Mouse (Mus musculus) stomach, embryonic 14.5 days (tissue): ENCODE results near the gene Dctd. TPM values are rescaled to one million over a fixed set of nuclear protein-coding genes. Genes with fewer than 3 reads are reported as not detected.
A peak's percentile ranks its signal among the peaks of the same experiment; 100 is the strongest.

Experiments used
- ATAC-seq: fragments of 200-750 bp; cut with Nextera tagmentation; 2 replicates; pipeline ENCODE4 v1.8.0; 2017; ENCODE audit warnings: low read depth, moderate TSS enrichment; ENCODE audit not compliant: insufficient number of reproducible peaks, insufficient read depth, low FRiP score
- H3K27ac ChIP-seq: fragments of 300-500 bp; sonication (generic); 2 replicates; pipeline ENCODE4 v1.5.1; 2014; ENCODE audit warnings: mild to moderate bottlenecking, low read length, moderate library complexity, mixed read lengths
- H3K27me3 ChIP-seq: fragments of 300-500 bp; sonication (generic); 2 replicates; pipeline ENCODE4 v1.6.1; 2014; ENCODE audit warnings: low read length, control low read depth, mixed read lengths; ENCODE audit not compliant: control insufficient read depth, insufficient read depth
- H3K36me3 ChIP-seq: fragments of 300-500 bp; sonication (generic); 2 replicates; pipeline ENCODE4 v1.6.1; 2014; ENCODE audit warnings: mild to moderate bottlenecking, control low read depth, low read length, moderate library complexity, mixed read lengths; ENCODE audit not compliant: control insufficient read depth, insufficient read depth
- H3K4me1 ChIP-seq: fragments of 300-500 bp; sonication (generic); 2 replicates; pipeline ENCODE4 v1.6.1; 2014; ENCODE audit warnings: low read length, control low read depth, mixed read lengths; ENCODE audit not compliant: control insufficient read depth, insufficient read depth
- H3K4me2 ChIP-seq: fragments of 300-500 bp; sonication (generic); replicated peaks from 2 replicates; pipeline ENCODE4 v1.6.1; 2014; ENCODE audit warnings: low read depth, low read length, control low read depth
- H3K4me3 ChIP-seq: fragments of 300-500 bp; sonication (generic); 2 replicates; pipeline ENCODE4 v1.5.1; 2014; ENCODE audit warnings: low read depth, low read length, control low read depth
- H3K9ac ChIP-seq: fragments of 300-500 bp; sonication (generic); replicated peaks from 2 replicates; pipeline ENCODE4 v1.6.1; 2014; ENCODE audit warnings: low read depth, mild to moderate bottlenecking, control low read depth, low read length, moderate library complexity, mixed read lengths
- H3K9me3 ChIP-seq: fragments of 300-500 bp; sonication (generic); 2 replicates; pipeline ENCODE4 v1.6.1; 2016; ENCODE audit warnings: low read depth, low read length, control low read depth; ENCODE audit not compliant: control insufficient read depth
- WGBS: fragments of 180-500 bp; shearing (Covaris S2); extraction: QIAGEN DNeasy Blood & Tissue Kit; methylation state at CpG from one replicate; pipeline ENCODE4 v1.1.7; 2014; 5-methylcytosine and 5-hydroxymethylcytosine counted together
- polyA plus RNA-seq: library from polyadenylated mRNA; unstranded; fragments of >200 nt; fragmentation: Nextera tagmentation; extraction: Ambion mirVana; gene quantifications from 2 replicates; pipeline ENCODE4 v1.2.1, GENCODE M21; 2014

Dctd gene
- 38.5 and 39.2 TPM in 2 replicates for polyA plus RNA-seq

DNA sequence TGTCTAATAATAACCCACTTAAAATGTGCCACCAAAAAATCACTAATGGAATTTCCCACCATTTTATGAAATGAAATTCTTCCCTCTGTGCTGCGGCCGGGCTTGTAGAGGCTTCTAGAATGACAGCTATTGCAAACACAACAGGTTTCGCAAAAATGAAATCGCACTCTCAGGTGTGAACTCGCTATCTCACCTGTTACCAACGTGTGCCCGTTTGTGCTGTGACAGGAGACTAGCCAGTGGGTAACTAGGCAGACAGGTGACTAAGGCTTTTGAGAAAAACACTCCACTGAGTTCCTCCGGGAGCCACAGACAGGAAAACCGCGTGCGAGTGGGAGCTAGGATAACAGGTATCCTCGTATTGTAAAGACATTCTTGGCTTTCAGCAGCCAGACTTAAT lies at the start of gene Dctd:
Gene Dctd (plus strand): TSS at position 301 of the 400 bp plus-strand sequence.
- Histone ChIP-seq H3K4me2 (peak within 1 kb of the TSS; percentile 31; the same call in 1 of the 2 replicates), H3K4me3 (no peak within 1 kb of the TSS), H3K9ac (no peak within 1 kb of the TSS), H3K27me3 (no peaks in the 10 kb centered on the region), H3K9me3 (no peaks in the 10 kb centered on the region), H3K4me1 (0 out of 2 replicates have a peak, but pooled peaks cover 2% of the 10 kb centered on the region), H3K36me3 (no peaks in the 10 kb centered on the region), H3K27ac (no peak within 1 kb of the TSS)
- WGBS = 87% methylated on average over 12 of the region's 12 CpGs
- no peak for ATAC-seq

DNA sequence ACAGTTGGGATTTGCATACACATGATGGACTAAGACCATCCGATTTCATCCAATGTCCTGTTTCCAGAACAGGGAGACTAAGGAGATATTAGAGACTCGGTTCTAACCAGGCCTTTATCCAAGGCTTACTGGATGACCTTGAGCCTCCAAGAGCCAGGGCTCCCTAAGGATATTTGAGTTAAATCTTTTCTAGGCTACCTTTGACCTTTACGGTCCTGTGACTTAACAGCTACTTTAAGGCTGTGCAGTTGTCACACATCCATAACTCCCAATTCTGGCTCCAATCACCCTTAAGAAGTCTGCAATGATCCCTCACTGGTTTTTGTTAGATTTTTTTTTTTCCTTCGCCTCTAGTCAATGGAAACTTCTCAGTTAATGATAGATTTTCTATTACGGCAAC lies 45.3 kb upstream of the Dctd start:
- no peak overlapping the region for H3K27ac ChIP-seq
- no peak for ATAC-seq
- H3K27me3 ChIP-seq = no peaks in the 10 kb centered on the region
- H3K9me3 ChIP-seq = no peaks in the 10 kb centered on the region
- H3K4me1 ChIP-seq = no peaks in the 10 kb centered on the region
- no peak overlapping the region for H3K4me3 ChIP-seq
- no peak overlapping the region for H3K9ac ChIP-seq
- WGBS = 91% methylated on average over 5 of the region's 5 CpGs
- H3K36me3 ChIP-seq = no peaks in the 10 kb centered on the region
- H3K4me2 ChIP-seq = no peak overlapping the region

DNA sequence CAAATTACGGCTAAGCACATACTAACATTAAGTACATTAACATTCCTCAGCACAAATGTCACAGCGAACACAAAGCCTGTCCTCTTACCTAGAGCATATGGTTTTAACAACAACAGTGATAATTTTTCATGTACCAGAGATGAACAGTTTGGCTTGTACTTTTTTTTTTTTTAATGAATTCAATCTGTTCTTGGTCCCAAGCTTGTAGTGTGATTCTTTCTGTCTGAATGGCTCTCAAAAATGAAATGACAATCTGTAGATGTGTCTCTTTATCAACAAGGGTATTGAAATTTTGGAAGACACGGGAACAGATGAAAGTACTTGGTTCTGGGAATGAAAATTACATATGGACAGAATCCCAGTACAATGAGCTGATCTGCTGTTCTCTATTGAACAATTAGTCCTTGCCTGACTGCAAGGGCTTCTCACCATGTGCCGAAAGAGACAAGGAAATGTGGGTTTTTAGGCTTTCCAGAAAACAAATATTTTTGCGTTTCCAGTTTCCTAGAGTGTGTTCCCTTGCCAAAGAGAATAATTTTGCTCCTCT lies 35.3 kb upstream of the Dctd start:
- WGBS = 83% methylated on average over 5 of the region's 5 CpGs
- no peaks in the 10 kb centered on the region for H3K4me1 ChIP-seq

DNA sequence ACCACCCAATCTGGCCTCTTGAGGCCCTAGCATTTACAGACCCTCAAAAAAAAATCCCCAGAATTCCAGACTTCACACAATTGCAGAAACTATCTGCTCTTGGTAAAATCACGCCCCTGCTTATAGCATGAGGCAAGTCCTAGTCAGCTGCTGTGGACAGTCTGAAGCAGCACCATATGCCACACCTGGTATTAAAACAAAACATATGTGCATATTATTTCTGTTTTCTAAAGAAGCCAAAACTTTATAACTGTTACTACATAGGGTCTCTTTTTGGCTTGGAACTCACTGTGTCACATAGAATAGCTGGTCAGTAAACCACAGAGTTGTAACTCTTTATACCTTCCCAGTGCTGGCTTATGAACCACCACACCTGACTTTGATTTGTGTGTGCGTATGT lies 24.7 kb upstream of the Dctd start:
- WGBS = 88% methylated on average over 2 of the region's 2 CpGs
- Histone ChIP-seq H3K4me2 (no peak overlapping the region), H3K4me1 (no peaks in the 10 kb centered on the region), H3K27ac (no peak overlapping the region), H3K9ac (no peak overlapping the region), H3K9me3 (no peaks in the 10 kb centered on the region), H3K27me3 (no peaks in the 10 kb centered on the region), H3K36me3 (no peaks in the 10 kb centered on the region), H3K4me3 (no peak overlapping the region)
- ATAC-seq = no peak

More for the DNA sequence above, 35.3 kb upstream of the Dctd start:
- Histone ChIP-seq H3K4me3 (no peak overlapping the region), H3K9me3 (no peaks in the 10 kb centered on the region), H3K4me2 (no peak overlapping the region), H3K27me3 (no peaks in the 10 kb centered on the region), H3K36me3 (no peaks in the 10 kb centered on the region), H3K27ac (no peak overlapping the region), H3K9ac (no peak overlapping the region)
- no peak for ATAC-seq

DNA sequence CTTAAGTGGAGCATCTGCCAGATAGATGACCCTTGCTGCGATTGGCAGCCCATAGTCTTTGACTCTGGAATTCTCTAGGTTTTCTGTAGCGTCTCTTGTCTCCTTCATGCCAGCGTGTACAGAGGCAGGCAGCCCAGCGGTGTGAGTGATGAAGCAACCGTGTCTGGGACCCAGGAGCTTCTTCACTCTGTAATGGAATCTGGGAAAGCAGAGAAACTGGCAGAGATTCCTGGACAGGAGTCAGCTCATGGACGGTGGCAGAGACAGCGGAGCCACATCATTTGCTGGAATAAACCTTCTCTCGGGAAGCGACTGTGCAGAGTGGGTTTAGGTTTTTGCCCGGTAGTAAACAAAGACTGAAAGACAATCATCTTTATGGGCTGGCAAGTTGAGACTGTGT lies 16.5 kb upstream of the Dctd start:
- no peak overlapping the region for H3K9ac ChIP-seq
- H3K4me2 ChIP-seq = no peak overlapping the region
- no peak for ATAC-seq
- 63% methylated on average over 10 of the region's 10 CpGs for WGBS
- no peak overlapping the region for H3K27ac ChIP-seq
- no peaks in the 10 kb centered on the region for H3K27me3 ChIP-seq
- H3K4me3 ChIP-seq = no peak overlapping the region
- H3K36me3 ChIP-seq = no peaks in the 10 kb centered on the region
- H3K9me3 ChIP-seq = no peaks in the 10 kb centered on the region
- no peaks in the 10 kb centered on the region for H3K4me1 ChIP-seq

GRCm38 (mm10) chr8:48090661-48091060 lies 8.2 kb upstream of the Dctd start:
- Histone ChIP-seq H3K9me3 (no peaks in the 10 kb centered on the region), H3K27ac (no peak overlapping the region), H3K9ac (no peak overlapping the region), H3K4me2 (no peak overlapping the region), H3K36me3 (no peaks in the 10 kb centered on the region), H3K4me3 (no peak overlapping the region), H3K4me1 (no peaks in the 10 kb centered on the region), H3K27me3 (no peaks in the 10 kb centered on the region)
- WGBS = 86% methylated on average over 8 of the region's 8 CpGs
- ATAC-seq = no peak

GRCm38 (mm10) chr8:48095378-48095777 lies 3.5 kb upstream of the Dctd start:
- no peak for ATAC-seq
- no peaks in the 10 kb centered on the region for H3K9me3 ChIP-seq
- H3K4me1 ChIP-seq = 0 out of 2 replicates have a peak, but pooled peaks cover 2% of the 10 kb centered on the region
- no peak overlapping the region for H3K4me3 ChIP-seq
- no peak overlapping the region for H3K27ac ChIP-seq
- H3K9ac ChIP-seq = no peak overlapping the region
- 90% methylated on average over 5 of the region's 5 CpGs for WGBS
- no peaks in the 10 kb centered on the region for H3K27me3 ChIP-seq
- H3K36me3 ChIP-seq = no peaks in the 10 kb centered on the region
- no peak overlapping the region for H3K4me2 ChIP-seq

DNA sequence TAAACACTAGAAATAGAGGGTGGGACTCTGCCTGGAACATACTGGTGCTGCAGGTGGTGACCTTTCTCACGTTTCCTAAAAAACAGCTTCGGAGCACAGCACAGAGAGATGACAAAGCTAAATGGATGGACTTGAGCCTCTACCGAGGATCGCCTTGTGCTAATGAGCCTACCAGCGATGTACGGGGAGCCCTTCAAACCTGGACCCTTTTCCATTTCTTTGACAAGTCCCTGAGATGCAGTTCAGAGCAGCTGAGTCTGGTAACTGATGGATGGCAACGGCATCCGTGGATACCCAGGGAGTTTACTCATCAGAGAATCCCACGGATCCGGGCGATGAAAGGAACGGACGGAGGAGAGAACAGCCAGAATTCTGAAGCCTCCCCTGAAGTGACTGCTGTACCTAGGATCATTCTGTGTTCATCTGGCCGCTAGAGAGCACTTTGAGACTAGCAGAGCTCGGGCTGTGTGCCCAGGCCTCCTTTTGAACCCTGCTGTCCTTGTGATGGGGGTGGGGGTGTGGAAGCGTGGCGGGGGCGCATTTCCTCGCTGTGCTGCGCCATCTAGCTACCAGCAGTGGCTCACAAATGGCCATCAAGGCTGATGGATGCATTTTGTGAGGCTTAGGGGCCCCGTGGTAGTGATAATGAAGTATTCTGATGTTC lies 1.6 kb upstream of the Dctd start:
- Histone ChIP-seq H3K9me3 (no peaks in the 10 kb centered on the region), H3K36me3 (no peaks in the 10 kb centered on the region), H3K4me1 (0 out of 2 replicates have a peak, but pooled peaks cover 2% of the 10 kb centered on the region), H3K4me3 (peak overlapping the region; percentile 12), H3K4me2 (peak overlapping the region; percentile 31), H3K27ac (no peak overlapping the region), H3K9ac (no peak overlapping the region), H3K27me3 (no peaks in the 10 kb centered on the region)
- WGBS = 5% methylated on average over 21 of the region's 21 CpGs
- peak; percentile 89; the same call in 1 of the 2 replicates for ATAC-seq
